Mouse (Mus musculus): ENCODE measurements around the gene Slc6a4.
A peak's percentile ranks its signal among the peaks of the same experiment; 100 is the strongest.

Gene Slc6a4

DNA sequence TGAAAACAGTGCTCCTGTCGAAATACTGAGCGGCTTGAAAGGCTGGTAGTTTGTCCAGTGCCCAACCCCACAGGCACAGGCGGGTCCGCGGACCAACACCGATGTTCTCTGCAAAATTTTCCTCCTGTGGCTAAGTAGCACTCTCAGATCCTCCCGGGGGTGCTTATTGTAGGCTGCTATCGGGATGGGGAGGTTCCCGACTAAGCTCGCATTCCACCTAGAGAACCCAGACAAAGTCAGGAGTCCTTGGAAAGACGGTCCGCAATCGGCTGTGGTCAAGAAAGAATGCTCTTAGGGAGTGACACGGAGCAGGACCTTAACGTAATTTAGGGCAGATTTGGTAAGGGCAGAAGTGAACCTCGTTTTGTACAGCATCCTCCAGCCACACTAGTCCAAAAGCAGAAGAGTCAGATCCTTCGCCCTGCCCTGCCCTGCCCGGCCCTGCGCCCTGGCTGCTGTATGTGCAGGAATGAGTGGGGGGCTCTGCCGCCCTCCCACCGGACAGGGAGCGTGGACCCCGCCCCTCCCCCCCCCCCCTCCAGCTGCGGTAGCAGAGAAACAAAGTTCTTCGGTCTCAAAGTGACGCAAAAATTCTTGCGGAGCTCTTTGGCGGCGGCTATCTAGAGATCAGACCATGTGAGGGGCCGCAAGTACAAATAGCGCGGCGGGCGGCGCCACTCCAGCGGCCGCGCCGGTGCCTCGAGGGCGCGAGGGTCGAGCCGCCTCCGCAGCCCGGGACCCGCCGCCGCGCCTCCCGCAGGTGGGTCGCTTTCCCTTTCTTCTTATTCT lies at the start of gene Slc6a4:
TSS of gene Slc6a4 (plus strand) at position 688 of the 789 bp plus-strand sequence.
- DNase-seq (ENCODE audit: low spot score) = no peak

DNA sequence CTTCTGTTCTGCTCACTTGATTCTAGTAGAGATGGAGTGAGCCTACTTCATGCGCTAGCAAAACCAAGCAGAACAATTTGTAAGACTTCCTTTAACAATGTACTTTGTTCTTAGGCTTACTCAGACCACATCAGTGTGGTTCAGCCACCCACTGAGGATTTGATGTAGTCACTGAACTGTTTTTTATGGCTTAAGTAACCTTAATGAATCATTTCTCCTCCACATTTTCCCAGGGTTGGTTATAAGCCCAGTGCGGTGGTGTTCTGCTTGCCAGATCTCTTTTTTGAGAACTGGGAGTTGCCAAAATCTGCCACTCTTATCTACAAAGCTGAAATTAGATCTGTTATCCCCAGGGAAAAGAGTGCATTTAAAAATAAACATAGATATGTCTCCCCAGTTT lies 44.9 kb upstream of the Slc6a4 start:
- no peak for DNase-seq (ENCODE audit: low spot score)

DNA sequence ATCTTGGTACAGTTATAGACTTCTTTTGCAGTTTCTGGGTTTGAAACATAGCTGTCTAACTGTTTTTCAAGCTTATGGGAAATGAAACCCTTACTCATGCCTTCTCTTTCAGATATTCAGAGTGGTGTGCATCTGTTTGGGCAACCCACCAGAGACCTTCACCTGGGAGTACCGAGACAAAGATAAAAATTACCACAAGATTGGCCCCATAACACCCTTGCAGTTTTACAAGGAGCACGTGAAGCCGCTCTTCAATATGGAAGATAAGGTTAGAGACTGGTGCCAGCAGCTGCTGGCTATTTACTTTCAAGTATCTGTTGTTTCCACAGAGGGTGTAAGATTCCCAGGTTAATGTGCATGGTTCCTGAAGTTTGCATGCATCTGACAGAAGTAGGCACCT lies 32.7 kb upstream of the Slc6a4 start:
- no peak for DNase-seq (ENCODE audit: low spot score)

DNA sequence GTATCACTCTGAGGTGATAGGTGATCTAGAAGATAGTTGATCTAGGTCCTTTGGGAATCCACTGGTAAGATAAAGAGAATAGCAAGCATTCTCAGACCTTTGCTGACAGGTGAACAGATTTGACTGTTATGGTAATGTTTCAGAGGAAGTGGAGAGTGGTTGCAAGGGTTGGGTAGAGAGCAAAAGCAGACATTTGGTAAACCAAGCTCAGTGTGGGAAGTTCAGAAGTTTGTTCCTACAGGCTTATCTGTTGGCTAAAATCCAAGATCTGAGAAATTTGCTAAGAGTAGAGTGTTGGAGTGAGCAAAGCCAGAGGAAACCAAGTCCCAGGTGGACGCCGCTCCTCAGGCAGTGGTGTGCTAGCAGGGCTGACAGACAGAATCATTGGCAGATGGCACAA lies 28.1 kb upstream of the Slc6a4 start:
- no peak for DNase-seq (ENCODE audit: low spot score)

DNA sequence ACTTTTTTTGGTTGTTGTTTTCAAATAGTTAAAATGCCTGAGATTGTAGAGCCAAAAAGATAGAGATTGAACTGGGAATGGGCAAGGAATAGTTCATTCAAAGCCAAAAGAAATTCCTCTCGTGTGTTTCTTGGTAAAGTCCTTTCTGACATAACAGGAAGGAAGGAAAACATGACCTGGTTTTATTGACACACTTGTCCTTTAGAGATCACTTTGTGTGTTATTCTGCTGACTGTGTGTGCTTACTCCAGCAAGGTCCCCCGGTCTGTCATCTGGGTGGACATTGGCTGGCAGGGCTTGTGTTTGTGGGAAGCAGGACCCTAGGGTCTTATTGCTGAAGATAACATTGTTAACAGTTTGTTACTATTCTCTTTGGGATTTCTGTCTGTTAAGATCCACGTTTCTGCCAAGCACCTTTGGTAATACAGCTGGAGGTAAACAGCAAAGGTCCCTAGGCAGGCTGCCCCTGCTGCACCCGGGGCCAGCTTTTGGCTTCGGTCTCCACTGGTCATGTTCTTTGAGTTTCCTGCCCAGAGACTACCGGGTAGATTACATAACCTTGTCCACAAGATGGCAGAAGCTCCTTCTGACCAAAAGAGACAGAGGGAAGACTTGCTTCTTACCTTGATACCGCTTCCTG lies 23.6 kb upstream of the Slc6a4 start:
- no peak for DNase-seq (ENCODE audit: low spot score)

DNA sequence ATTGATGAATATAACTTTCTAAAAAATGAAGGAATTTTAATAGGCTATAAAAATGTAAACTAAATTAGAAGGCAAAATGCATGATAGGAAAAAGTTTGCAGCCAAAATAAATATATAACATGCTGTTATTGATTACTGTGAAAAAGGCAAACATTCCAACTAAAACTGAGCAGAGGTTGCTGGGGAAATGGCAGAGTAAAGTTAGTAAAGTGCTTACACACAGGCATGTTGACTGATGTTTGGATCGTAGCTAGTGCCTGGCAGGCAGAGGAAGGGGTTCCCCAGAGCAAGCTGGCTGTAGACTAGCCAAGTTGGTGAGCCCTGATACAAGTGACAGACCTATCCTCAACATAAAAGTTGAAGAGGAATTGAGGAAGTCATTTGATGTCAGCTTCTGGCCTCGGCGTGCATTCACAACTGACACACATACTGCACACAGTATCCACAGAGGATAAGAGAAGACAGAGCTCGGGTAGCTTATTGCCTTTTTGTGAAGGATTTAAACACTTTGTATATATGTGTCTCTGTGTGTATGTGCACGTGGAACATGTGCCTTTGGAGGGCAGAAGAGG lies 16.7 kb upstream of the Slc6a4 start:
- no peak for DNase-seq (ENCODE audit: low spot score)

DNA sequence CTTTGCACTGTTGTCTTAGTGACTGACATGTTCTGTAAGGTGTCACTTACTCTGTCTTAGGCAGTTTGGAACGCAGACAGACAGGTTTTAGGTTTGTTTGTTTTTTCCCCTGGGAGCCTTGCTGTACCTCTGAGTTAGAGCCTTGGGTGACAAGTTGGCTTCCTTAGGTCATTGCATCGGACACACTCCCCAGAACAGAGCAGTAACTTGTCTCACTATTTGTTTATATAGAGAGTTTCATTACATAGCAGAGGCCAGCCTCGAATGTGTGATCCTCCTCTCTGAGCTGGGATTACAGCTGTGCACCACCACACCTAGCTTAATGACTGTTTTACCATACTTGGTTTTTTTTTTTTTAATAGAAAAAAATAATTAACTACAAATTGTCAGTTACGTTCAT lies 16.0 kb upstream of the Slc6a4 start:
- DNase-seq (ENCODE audit: low spot score) = no peak

DNA sequence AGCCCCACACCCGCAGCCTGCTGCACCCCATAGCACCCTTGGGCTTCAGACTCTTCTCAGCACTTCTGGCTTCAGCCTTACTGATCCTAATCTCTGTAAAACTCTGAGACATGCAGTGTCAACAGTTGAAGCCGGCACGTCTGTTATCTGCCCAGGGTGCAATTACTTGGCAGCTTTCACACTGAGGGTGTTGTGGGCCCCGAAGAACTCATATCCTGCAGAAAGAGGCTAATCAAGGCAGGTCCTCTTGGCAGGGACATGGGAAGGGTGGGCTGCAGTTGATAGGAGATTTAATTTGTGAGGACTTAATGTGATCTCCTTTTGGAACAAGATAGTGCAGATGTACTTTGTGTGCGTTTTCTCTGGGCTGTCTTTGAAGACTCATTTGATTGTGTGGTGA lies 14.8 kb upstream of the Slc6a4 start:
- no peak for DNase-seq (ENCODE audit: low spot score)

DNA sequence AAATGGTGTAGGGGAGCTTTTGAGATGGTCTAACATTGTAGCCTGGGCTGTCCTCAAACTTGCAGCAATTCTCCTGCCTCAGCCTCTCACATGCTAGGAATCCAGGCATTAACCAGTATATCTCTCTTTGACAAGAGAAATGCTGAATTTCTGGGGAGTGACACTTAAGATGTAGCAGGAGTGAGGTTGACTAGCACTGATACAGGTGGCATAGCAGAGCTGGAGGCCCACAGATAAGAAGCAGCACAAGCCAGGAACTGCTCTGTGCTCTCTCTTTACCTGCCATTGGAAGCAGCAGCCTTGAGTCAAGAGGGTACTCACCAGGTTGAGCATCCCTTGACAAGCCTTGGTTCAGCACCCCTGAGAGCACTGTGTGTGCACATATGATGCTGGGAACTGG lies 14.2 kb upstream of the Slc6a4 start:
- DNase-seq (ENCODE audit: low spot score) = no peak

DNA sequence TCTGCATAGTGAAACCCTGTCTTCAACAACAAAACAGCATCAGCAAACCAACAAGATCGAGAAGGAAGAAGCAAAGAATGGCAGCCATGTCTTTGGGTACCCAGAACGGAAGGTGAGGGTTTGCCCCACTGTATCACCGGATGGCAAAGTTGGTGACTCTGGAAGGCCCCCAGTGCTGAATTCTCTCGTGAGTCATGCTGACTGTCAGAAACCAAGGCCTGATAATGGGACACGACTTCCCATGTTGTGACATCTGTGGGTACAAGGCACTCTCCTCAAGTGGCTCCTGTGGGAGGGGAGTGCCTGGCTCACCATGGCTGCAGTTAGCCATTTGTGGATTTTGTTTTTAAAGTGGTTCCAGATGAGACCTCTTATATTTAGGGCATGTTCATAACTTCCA lies 7.6 kb upstream of the Slc6a4 start:
- DNase-seq (ENCODE audit: low spot score) = no peak

DNA sequence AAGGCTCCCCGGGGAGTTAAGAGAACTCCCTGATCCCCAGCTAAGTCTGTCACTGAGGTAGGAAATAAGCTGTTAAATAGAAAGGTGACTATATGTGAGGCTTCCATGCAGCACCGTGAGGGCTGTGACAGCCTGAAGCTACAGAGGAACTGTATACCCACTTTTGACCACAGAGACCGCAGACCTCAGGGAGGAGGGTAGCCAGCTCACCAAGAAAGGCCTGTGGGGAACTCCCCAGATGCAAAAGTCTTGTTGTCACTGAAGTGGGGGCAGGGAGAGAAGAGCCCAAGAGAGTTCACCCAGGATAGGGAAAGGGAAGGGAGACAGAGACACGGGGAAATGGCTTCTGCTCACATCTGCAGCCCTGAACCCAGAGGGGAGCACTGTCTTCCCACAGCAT lies 5.5 kb upstream of the Slc6a4 start:
- DNase-seq (ENCODE audit: low spot score) = peak; percentile 44

DNA sequence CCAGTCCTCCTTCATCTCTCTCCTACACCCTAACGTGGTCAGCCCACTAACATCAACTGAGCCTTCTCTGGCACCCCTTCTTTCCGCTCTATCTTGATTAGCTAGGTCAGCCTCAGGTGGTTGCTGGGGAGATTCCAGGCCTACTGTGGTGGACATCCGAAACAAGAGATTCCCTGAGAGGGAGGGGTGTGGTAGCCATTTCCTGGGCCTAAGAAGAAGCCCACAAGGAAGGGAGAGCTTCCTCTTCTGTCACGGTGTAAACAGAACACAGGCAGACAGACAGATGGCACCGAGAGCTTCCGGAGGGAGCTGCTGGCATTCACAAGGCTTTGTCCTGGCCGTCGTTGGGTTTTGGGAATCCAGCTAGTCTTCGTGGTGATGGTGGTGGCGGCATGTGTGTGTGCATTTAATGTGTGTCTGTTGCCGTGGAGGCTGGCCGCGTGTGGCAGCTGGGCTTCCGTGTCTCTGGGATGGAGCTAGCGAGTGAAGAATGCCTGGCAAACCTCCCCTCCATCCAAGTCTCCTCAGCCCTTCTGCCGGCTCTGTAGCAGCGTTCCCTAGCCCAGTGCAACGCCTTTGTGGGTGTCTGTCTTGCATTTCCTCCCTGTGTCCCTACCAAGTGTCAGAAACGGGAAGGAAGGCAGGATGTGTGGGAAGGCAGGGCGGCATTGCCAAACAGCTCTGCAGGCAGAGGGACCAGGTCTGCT lies 2.3 kb upstream of the Slc6a4 start:
- no peak for DNase-seq (ENCODE audit: low spot score)

DNA sequence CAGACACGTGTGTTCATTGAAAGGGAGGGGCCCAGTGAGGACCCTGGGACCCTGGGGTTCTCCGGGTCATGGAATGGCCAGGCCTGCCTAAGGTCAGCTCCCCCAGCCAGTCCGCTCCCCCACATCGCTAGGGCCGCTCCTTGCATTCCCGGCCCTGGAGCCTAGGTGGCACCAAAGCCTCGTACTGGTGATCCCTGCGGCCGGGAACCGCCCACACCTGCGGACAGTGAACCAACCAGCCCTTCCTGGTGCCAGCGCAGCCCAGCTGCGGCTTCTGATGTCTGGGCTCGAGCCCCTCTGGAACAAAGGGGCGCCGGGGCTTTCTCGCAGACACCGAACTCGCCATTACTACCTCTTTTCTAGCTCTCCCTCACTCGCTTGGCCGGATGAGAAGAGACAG lies 1.1 kb upstream of the Slc6a4 start:
- DNase-seq (ENCODE audit: low spot score) = peak; percentile 58

DNA sequence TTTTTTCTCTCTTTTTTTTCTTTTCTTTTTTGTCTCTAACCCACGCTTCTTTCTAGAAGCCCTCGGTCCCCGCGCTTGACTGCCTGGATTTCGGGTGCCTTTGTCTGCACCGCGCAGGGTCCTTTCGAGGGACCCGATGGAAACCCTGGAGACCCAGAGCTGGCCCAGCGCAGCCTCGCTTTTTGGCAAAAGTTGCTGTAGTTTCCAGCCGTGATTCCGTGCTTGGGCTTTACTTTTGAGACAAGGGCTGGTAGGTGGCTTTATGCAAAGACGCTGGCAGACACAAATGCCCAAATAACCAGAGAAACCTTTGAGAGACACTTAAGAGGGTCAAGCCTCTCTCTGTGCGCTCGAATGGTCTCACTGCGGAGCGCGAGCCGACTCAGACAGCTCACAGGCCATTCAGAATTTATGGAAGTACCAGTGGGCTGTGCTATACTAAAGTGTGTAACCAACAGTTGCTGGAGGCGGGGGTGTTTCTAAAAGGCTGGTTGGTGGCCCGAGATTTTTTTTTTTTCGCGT lies 363 bp downstream of the Slc6a4 start:
- DNase-seq (ENCODE audit: low spot score) = no peak

DNA sequence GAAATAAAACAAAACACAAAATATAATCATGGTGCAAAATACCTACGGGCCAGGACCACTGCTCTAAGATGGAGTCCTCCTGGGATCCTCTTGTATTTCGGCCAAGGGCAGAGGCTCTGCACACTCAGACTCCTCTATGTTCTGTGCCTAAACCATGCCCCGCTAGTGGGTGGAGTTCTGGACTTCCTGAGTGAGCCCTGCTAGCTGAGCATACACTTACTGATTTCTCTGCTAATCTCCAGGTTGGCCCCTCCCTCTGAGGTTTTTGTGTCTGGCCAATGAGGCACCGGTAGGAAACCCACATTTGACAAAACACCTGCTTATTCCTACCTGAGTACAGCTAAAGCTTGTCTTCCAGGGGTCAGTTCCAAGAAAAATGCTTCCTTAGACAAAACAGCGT lies 2.3 kb downstream of the Slc6a4 start:
- DNase-seq (ENCODE audit: low spot score) = no peak

DNA sequence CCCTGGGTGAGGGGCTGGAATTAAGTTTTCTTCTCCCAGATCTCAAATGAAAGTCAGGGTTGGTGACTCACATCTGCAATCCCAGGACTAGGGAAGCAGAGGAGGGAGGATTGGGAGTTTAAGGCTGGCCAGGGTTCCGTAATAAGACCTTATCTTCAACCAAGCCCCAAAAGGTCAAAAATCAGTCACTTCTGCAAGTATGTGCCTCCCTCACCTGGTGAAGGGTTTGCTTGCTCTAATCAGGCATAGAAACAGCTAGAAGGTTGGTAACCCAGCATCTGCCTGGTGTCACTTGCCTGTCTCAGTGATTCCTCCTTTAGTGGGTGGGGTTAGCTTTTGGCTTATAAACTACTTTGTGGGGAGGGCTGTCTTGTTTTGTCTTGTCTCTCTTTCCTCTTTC lies 4.0 kb downstream of the Slc6a4 start:
- no peak for DNase-seq (ENCODE audit: low spot score)

DNA sequence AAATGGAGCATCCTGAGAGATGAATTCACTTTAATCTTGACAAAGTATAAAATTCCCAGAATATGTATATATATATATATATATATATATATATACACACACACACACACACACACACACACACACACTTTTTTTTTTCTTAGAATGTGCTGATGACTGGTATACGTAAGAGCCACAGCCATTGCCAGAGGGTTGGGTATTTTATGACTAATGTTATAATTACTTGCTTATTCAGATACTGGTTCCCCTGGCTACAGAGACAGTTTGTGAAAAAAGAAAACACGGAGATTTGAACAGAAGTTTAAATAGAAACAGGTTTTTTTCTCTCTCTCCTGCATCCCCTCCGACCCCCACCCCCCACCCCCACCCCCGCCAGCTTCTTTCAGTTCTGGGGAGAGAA lies 7.5 kb downstream of the Slc6a4 start:
- DNase-seq (ENCODE audit: low spot score) = no peak

DNA sequence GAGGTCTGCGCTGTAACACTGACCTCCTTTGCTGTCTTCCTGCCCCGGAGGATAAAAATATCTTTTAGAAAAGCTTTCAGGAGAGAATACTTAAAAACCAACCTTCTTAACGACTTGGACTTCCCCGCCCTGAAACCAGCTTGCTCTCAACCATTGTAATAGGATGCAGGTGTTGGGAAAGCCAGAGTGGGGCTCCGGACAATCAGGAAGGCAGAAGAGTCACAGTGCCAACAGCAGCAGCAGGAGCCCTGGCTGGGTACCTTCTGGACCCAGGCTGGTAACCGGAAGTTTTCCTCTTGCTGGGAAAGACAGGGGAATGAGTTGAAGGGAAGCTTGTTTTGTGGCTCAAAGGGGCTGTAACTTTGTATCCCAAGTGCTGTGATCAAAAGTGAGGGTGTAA lies 8.2 kb downstream of the Slc6a4 start:
- DNase-seq (ENCODE audit: low spot score) = no peak

DNA sequence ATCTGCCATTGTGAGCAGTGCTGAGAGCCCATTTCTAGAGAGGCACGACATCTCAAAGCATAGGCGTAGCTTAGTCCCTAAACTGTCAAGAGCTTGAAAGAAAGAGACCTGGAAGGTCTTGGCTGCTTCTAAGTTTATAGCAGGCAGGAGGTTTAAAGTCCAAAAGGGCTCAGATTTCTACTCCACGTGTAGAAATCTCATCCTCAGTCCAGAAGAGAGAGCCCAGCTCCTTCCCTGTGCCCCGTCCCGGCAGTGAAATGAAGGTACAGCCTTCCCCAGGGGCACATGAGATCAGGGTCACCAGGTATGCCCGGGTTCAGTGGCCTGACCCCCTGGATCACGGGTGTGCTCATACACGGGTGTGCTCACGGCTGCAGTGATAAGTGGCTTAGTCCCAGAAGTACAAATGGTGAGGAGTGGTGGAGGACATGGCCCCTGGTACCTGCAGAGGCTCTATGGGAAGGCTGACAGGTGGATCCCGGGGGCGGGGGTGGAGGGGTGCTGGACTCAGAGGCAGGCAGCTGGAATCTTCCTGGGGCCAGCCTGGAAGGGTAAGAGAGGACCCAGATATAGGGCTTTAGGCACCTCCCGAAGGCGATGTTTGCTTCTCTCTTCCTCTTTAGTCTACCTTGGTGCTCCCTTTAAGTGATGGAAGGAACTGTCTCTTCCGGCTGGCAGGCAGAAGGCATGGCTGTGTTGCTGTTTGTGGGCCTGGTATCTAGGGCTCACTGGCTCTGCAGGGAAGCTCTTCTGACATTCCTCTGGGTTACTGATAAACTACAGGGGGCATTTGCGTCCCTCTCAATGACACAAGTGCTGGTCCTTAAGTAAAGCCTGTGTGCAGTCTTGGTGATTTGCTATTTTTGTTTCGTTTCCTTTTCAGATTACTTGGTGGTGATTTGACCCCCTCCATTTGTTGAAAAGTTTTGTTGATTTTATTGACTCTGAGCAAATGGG lies 10.9 kb downstream of the Slc6a4 start:
- no peak for DNase-seq (ENCODE audit: low spot score)

DNA sequence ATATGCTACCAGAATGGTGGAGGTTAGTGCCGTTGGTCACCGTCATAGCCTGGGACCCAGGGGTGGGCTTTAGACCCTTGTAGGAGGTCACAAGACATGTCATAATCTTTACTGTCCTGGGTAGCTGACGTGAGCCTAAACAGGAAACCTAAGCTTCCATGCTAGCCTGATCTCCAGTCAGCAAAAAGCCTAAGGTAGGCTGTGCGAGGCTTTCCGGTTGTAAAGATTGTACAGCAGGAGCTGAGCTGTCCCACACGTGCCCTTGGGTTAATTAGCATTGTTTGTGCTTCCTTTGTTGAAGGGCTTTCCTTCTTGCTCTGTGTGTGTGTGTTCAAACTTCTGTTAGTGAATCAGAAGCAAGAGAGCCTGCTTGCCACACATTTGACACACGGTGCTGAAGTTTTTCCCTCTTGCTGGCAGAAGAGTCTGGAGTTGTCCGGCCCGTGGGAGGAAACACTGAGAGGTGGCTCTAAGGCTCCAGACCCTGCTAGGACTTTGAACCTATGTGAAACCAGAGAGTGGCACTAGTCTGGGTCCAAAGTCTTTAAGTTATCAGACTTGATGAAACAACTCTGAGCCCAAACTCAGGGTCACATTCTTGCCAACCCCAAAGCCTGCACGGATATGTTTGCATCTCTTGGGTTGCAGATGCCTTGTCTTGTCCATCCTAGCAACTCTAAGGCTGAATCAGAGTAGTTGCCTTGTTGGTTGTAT lies 12.5 kb downstream of the Slc6a4 start:
- DNase-seq (ENCODE audit: low spot score) = no peak

DNA sequence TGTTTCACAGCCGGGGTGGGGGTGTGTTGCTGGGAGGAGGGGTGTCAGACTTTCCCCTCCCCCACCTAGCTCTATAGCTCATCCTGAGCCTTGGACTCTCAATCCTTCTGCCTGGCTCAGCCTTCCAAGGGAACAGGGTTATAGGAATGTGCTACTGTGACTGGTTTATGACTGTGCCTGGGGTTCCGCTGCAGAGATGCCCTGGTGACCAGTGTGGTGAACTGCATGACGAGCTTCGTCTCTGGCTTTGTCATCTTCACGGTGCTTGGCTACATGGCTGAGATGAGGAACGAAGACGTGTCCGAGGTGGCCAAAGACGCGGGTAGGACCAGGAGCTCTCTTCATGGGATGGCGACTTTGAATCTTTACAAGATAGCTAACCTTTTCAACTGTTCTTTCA lies 19.6 kb downstream of the Slc6a4 start:
- DNase-seq (ENCODE audit: low spot score) = no peak

Data from spleen, adult 12 weeks (tissue).